9 mouse cellular contexts compared by ENCODE assay signal in the genomic region with DNA sequence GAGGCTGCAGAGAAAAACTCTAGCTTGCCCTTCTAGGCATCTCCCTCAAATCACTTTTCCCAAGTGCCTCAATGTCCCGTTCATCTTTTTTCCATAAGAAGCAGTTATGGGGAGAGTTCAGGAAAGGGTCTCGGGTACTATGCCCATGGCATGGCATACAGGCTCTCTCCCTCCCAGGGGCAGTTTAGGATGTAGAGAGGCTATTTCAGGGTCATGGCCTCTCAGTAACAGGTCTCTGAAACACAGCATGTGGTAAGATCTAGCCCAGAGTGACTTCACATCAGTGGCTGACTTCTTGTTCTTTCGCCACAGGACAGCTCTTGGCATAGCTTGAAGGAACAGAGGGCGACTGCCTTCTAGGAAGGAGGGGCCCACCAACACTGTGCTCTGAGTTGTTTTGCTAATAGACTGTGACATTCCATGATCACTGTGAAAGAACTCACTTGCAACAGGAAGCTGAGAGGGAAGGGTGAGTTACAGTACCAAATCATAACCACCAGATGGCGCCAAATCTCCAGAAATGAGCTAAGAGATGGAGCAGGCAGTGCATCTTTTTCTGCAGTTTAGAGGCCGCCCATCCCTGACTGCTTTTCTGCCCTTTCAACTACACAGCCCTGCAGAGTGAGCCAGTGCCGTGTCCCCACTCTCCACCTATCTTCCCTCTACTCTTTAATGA.
DNase-seq lines count a peak whose midpoint lies in the region; ATAC-seq and TF ChIP-seq lines count a peak whose summit lies in the region.
"Had no signal": no experiment of that assay in that cellular context is flagged by ENCODE, and none has a peak within 500 bp of the region (broad histone marks: within the 10 kb centered on the region; RNA-seq: fewer than 3 reads in every experiment).

No protein-coding gene starts in this region.

- in situ Hi-C loops in ES-E14 (cut with MboI; ENCODE audit: low sequenced_read_pairs in 2 of 2, unreplicated experiment in 2 of 2): loop anchor here (10.0 to 25.0 kb wide), 4 partner anchors 476 to 1376 kb away; no protein-coding TSS in a partner anchor

- no peaks in the 10 kb centered on the region for H3K27me3 ChIP-seq in forebrain, embryonic 10.5 days (ENCODE audit: poor library complexity, severe bottlenecking)
- no peaks in the 10 kb centered on the region for H3K27me3 ChIP-seq in heart, postnatal 0 days (ENCODE audit: control insufficient read depth, insufficient read depth, low read length)
- H3K27me3 ChIP-seq: heart, embryonic 15.5 days had no signal

- H3K36me3 ChIP-seq in ES-E14 (ENCODE audit: control insufficient read depth, insufficient read depth, low read length, poor library complexity, severe bottlenecking): no peaks in the 10 kb centered on the region
- no peaks in the 10 kb centered on the region for H3K36me3 ChIP-seq in forebrain, embryonic 10.5 days (replicated peaks)
- no peaks in the 10 kb centered on the region for H3K36me3 ChIP-seq in heart, postnatal 0 days (replicated peaks; ENCODE audit: control insufficient read depth, insufficient read depth, low read length)
- H3K36me3 ChIP-seq: heart, embryonic 15.5 days had no signal

- DNase-seq in ES-E14 (ENCODE audit: low read depth, low spot score): peak; percentile 85
- DNase-seq in c-Kit-positive CD71-negative TER-119-negative erythroid progenitor cells, embryonic 14.5 days (ENCODE audit: low read depth): peak; percentile 18
- DNase-seq in forebrain, embryonic 10.5 days (ENCODE audit: extremely low spot score, low spot score): peak; percentile 78
- peak; percentile 68 for DNase-seq in heart, postnatal 0 days (ENCODE audit: low spot score)
- DNase-seq in kidney, postnatal 25 days: peak; percentile 42 to 69
- DNase-seq in lung, adult 18-20 months: peak; percentile 27 to 43
- DNase-seq in ovary, postnatal 14 days (ENCODE audit: low spot score): peak; percentile 75
- peak; percentile 31 for DNase-seq in urinary bladder, adult 2 months (ENCODE audit: low spot score)

- H3K4me2 ChIP-seq in heart, postnatal 0 days (ENCODE audit: low read depth, low read length): no peak overlapping the region
- H3K4me2 ChIP-seq: heart, embryonic 15.5 days had no signal

- no peak for TF ChIP-seq EP300 in heart, postnatal 0 days (IDR thresholded peaks at IDR 0.05; ENCODE audit: low read depth)

- H3K4me3 ChIP-seq in ES-E14 (ENCODE audit: insufficient read depth in 1 of 2, low read depth in 1 of 2, low read length in 2 of 2, poor library complexity in 1 of 2, severe bottlenecking in 1 of 2): no peak overlapping the region
- H3K4me3 ChIP-seq in forebrain, embryonic 10.5 days: no peak overlapping the region
- H3K4me3 ChIP-seq in heart, postnatal 0 days (ENCODE audit: low read depth, low read length): no peak overlapping the region
- H3K4me3 ChIP-seq: heart, embryonic 15.5 days had no signal

- WGBS in forebrain, embryonic 10.5 days: 19% methylated on average over 7 of the region's 7 CpGs
- WGBS in heart, postnatal 0 days: 22% methylated on average over 7 of the region's 7 CpGs

- peak; percentile 88 for TF ChIP-seq CTCF in heart, postnatal 0 days (IDR thresholded peaks at IDR 0.05; ENCODE audit: low read depth)

- no peaks in the 10 kb centered on the region for H3K9me3 ChIP-seq in ES-E14 (ENCODE audit: control insufficient read depth, insufficient read depth, low read depth, low read length)
- no peaks in the 10 kb centered on the region for H3K9me3 ChIP-seq in forebrain, embryonic 10.5 days
- no peaks in the 10 kb centered on the region for H3K9me3 ChIP-seq in heart, postnatal 0 days (replicated peaks; ENCODE audit: control insufficient read depth, low read length)
- H3K9me3 ChIP-seq: heart, embryonic 15.5 days had no signal

- no peak overlapping the region for H3K9ac ChIP-seq in ES-E14 (ENCODE audit: insufficient read depth, low read depth, low read length, poor library complexity, severe bottlenecking)
- H3K9ac ChIP-seq in heart, postnatal 0 days (replicated peaks; ENCODE audit: low read depth, low read length): no peak overlapping the region
- H3K9ac ChIP-seq: heart, embryonic 15.5 days had no signal

- peak; percentile 24 for ATAC-seq in heart, postnatal 0 days (ENCODE audit: insufficient read depth, low read depth)

- H3K27ac ChIP-seq in ES-E14 (ENCODE audit: insufficient read depth, low read depth, low read length, poor library complexity, severe bottlenecking): no peak overlapping the region
- no peak overlapping the region for H3K27ac ChIP-seq in forebrain, embryonic 10.5 days
- no peak overlapping the region for H3K27ac ChIP-seq in heart, postnatal 0 days (ENCODE audit: low read depth)
- H3K27ac ChIP-seq: heart, embryonic 15.5 days had no signal

- peaks cover 0 to 3% of the 10 kb centered on the region in 2 experiments; a peak in 1 of 4 replicates for H3K4me1 ChIP-seq in ES-E14 (ENCODE audit: control insufficient read depth in 2 of 2, insufficient read depth in 2 of 2, low read length in 2 of 2, poor library complexity in 1 of 2)
- H3K4me1 ChIP-seq in forebrain, embryonic 10.5 days: peaks cover 19% of the 10 kb centered on the region
- no peaks in the 10 kb centered on the region for H3K4me1 ChIP-seq in heart, postnatal 0 days (ENCODE audit: control insufficient read depth, insufficient read depth)
- H3K4me1 ChIP-seq: heart, embryonic 15.5 days had no signal

TF ChIP-seq in ES-E14, 5 proteins besides CTCF, POLR2A, EP300 and RAD21:
- no peak for TF ChIP-seq CHD2 (IDR thresholded peaks at IDR 0.05; ENCODE audit: low read depth, low read length)
- TF ChIP-seq ZC3H11A (IDR thresholded peaks at IDR 0.05; ENCODE audit: borderline replicate concordance, low read depth, low read length): peak; percentile 96
TF ChIP-seq in ES-E14: peak in this region for 1.

Comparison
In these comparisons a context has a peak if more than half of its experiments do, and no peak if none do; other contexts are left out.
1. DNase-seq: peak in every context shown above with its lines; median percentile 85 in ES-E14; 78 in forebrain, embryonic 10.5 days; 75 in ovary, postnatal 14 days; 68 in heart, postnatal 0 days; 56 in kidney, postnatal 25 days; 35 in lung, adult 18-20 months; 31 in urinary bladder, adult 2 months; 18 in c-Kit-positive CD71-negative TER-119-negative erythroid progenitor cells, embryonic 14.5 days.